Mouse (Mus musculus): Measurements from ENCODE around the gene Atp6v1g3. TPM values are rescaled to one million over a fixed set of nuclear protein-coding genes. Genes with fewer than 3 reads are reported as not detected.

The Atp6v1g3 gene
- not detected in 2 replicates for polyA plus RNA-seq (2011; ENCODE audit: insufficient read length, low read depth, missing spikeins)

DNA sequence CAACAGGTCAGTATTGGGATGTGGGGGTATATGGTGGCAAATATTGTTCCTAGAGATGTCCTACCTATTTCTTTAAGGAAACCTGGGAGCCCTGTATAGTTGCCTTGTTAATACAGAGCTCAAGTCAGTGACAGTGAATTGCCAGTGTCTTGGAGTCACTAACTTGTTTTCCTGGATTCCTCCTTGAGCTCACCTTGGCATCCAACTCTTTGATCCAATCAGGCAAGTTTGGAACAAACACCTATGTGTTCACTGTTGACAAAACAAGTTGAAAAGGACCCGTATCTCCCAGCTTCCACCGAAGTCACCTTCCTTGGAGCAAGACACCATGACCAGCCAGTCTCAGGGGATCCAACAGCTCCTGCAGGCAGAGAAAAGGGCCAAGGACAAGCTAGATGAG, at the start of gene Atp6v1g3:
Atp6v1g3 (plus strand) TSS at position 301 of the 400 bp plus-strand sequence.
- no peaks in the 10 kb centered on the region for H3K4me1 ChIP-seq (ENCODE audit: control insufficient read depth, insufficient read depth, low read length)
- no peak for TF ChIP-seq CTCF (IDR thresholded peaks at IDR 0.05; ENCODE audit: borderline replicate concordance, insufficient read depth, low read length)
- TF ChIP-seq POLR2A (IDR thresholded peaks at IDR 0.05; ENCODE audit: low read depth, low read length): no peak
- H3K4me3 ChIP-seq (ENCODE audit: insufficient read depth, low read length): no peak within 1 kb of the TSS
- no peak within 1 kb of the TSS for H3K27ac ChIP-seq (ENCODE audit: insufficient read depth, low read length)

- no peak overlapping the region for H3K27ac ChIP-seq (ENCODE audit: insufficient read depth, low read length)
- no peak overlapping the region for H3K4me3 ChIP-seq (ENCODE audit: insufficient read depth, low read length)
- TF ChIP-seq CTCF (IDR thresholded peaks at IDR 0.05; ENCODE audit: borderline replicate concordance, insufficient read depth, low read length) (no peak), POLR2A (IDR thresholded peaks at IDR 0.05; ENCODE audit: low read depth, low read length) (no peak)
- H3K4me1 ChIP-seq (ENCODE audit: control insufficient read depth, insufficient read depth, low read length): no peaks in the 10 kb centered on the region
Observed at GRCm38 (mm10) chr1:138233051-138233450, 40.5 kb upstream of the Atp6v1g3 start.

DNA sequence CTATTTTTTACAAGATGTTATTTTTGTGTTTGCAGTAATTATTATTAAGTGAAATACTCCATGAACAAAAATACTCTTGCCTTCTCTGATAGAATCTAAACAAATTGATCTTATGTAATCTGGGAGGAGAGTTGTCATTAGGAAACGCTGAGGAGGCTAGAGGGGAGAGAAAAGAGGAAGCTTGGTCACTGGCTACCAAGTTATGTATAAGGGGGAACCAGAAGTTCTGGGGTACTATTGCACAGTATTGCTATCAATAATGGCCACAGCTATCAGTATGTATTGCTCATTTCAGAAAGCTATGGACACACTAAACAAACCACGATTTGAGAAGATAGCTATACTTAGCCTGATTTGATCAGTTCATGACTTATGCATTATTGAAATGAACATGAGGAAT, 36.3 kb upstream of the Atp6v1g3 start:
- TF ChIP-seq CTCF (IDR thresholded peaks at IDR 0.05; ENCODE audit: borderline replicate concordance, insufficient read depth, low read length) (no peak), POLR2A (IDR thresholded peaks at IDR 0.05; ENCODE audit: low read depth, low read length) (no peak)
- Histone ChIP-seq H3K4me1 (ENCODE audit: control insufficient read depth, insufficient read depth, low read length) (no peaks in the 10 kb centered on the region), H3K4me3 (ENCODE audit: insufficient read depth, low read length) (no peak overlapping the region), H3K27ac (ENCODE audit: insufficient read depth, low read length) (no peak overlapping the region)

DNA sequence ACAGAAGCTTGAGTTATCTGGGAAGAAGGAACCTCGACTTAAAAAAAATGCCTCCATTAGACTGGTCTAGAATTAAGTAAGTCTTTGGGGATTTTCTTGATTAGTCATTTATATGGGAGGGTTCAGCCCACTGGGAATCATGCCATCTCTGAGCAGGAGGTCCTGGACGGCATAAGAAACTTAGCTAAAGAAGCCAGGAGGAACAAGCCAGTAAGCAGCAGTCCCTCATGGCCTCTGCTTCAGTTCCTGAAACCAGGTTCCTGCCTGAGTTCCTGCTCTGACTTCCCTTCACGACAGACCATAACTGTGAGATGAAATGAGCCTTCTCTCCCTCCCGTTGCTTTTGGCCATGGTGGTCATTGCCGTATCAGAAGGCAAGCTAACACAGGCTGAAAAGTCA, 29.6 kb upstream of the Atp6v1g3 start:
- Histone ChIP-seq H3K27ac (ENCODE audit: insufficient read depth, low read length) (no peak overlapping the region), H3K4me3 (ENCODE audit: insufficient read depth, low read length) (no peak overlapping the region), H3K4me1 (ENCODE audit: control insufficient read depth, insufficient read depth, low read length) (peaks cover 6% of the 10 kb centered on the region; the same call in 1 of the 2 replicates)
- no peak for TF ChIP-seq CTCF (IDR thresholded peaks at IDR 0.05; ENCODE audit: borderline replicate concordance, insufficient read depth, low read length)
- no peak for TF ChIP-seq POLR2A (IDR thresholded peaks at IDR 0.05; ENCODE audit: low read depth, low read length)

- Histone ChIP-seq H3K4me1 (ENCODE audit: control insufficient read depth, insufficient read depth, low read length) (peaks cover 6% of the 10 kb centered on the region; the same call in 1 of the 2 replicates), H3K27ac (ENCODE audit: insufficient read depth, low read length) (no peak overlapping the region), H3K4me3 (ENCODE audit: insufficient read depth, low read length) (no peak overlapping the region)
- no peak for TF ChIP-seq CTCF (IDR thresholded peaks at IDR 0.05; ENCODE audit: borderline replicate concordance, insufficient read depth, low read length)
- no peak for TF ChIP-seq POLR2A (IDR thresholded peaks at IDR 0.05; ENCODE audit: low read depth, low read length)
Observed at GRCm38 (mm10) chr1:138244485-138244884, 29.1 kb upstream of the Atp6v1g3 start.

DNA sequence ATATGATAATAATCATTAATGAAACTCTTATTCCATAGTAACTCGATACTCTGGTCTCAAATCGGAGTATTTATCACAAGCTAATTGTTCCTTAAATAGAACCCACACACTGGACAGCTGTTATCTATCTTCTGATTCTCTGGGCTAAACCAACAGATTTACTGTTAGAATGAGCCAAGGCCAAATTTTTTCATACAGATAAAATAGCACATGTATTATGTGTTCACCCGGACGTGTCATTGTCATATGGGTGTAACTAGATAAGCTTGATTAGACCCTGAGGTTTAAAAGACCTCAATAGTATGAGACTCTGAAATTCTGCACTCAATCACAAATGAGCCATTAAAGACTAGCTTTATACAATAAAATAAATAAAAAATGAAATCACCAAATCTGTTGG, 28.4 kb upstream of the Atp6v1g3 start:
- no peak overlapping the region for H3K4me3 ChIP-seq (ENCODE audit: insufficient read depth, low read length)
- no peak for TF ChIP-seq POLR2A (IDR thresholded peaks at IDR 0.05; ENCODE audit: low read depth, low read length)
- TF ChIP-seq CTCF (IDR thresholded peaks at IDR 0.05; ENCODE audit: borderline replicate concordance, insufficient read depth, low read length): no peak
- peaks cover 6% of the 10 kb centered on the region; the same call in 1 of the 2 replicates for H3K4me1 ChIP-seq (ENCODE audit: control insufficient read depth, insufficient read depth, low read length)
- H3K27ac ChIP-seq (ENCODE audit: insufficient read depth, low read length): no peak overlapping the region

DNA sequence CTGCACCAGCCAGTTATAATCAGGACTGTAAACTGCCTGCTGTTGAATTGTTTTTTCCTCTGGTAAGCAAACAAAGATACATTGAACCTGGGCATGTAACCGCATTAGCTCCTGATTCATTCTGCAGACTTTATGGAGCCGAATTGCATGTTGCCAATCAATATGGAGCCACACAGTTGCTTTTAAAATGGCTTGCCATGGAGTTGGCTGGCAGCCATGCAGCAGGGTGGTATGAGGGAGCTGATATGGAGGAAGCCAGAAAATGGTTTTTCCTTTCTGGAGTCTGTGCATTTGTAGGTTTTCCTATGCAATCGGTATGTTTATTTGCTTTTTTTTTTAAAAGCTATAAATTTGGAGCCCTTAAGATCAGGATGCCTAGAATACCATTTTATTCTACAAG, 28.0 kb upstream of the Atp6v1g3 start:
- H3K4me1 ChIP-seq (ENCODE audit: control insufficient read depth, insufficient read depth, low read length): peaks cover 6% of the 10 kb centered on the region; the same call in 1 of the 2 replicates
- H3K27ac ChIP-seq (ENCODE audit: insufficient read depth, low read length): no peak overlapping the region
- TF ChIP-seq CTCF (IDR thresholded peaks at IDR 0.05; ENCODE audit: borderline replicate concordance, insufficient read depth, low read length) (no peak), POLR2A (IDR thresholded peaks at IDR 0.05; ENCODE audit: low read depth, low read length) (no peak)
- H3K4me3 ChIP-seq (ENCODE audit: insufficient read depth, low read length): no peak overlapping the region

DNA sequence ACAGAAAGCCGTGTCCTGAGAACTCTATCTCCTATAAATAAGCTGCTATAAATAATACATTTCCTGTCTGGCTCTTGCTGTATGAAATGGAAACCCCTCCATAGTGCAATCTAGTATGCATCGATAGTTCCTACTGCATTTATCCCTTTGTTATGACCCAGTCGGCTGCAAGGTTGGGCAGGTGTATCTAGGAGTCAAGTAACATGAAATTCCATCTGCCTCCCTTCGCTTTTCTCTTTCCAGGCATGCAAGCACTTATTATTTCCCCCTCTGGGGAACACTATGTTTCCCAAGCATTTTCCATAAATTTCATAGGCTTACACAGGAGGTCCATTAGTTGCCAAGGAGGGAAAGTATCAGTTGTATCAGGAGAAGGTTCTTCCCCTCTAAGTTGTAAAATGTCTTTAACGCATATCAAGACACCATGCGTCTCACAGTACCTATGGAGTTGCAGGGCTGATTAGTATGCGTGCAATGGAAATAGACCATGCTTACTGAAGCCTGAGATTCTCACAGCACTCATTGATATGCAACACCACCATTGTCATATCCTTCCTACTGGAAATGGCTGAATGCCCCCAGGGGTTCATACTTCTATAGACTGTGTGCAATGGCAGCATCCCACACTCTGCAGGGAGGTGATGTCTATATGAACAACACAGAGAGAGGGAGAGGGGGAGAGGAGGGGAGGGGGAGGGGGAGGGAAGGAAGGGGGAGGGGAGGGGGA, 26.9 kb upstream of the Atp6v1g3 start:
- TF ChIP-seq POLR2A (IDR thresholded peaks at IDR 0.05; ENCODE audit: low read depth, low read length): no peak
- TF ChIP-seq CTCF (IDR thresholded peaks at IDR 0.05; ENCODE audit: borderline replicate concordance, insufficient read depth, low read length): no peak
- Histone ChIP-seq H3K4me1 (ENCODE audit: control insufficient read depth, insufficient read depth, low read length) (peaks cover 6% of the 10 kb centered on the region; the same call in 1 of the 2 replicates), H3K4me3 (ENCODE audit: insufficient read depth, low read length) (no peak overlapping the region), H3K27ac (ENCODE audit: insufficient read depth, low read length) (no peak overlapping the region)

GRCm38 (mm10) chr1:138247699-138248483, 25.6 kb upstream of the Atp6v1g3 start:
- Histone ChIP-seq H3K4me1 (ENCODE audit: control insufficient read depth, insufficient read depth, low read length) (peaks cover 6% of the 10 kb centered on the region; the same call in 1 of the 2 replicates), H3K27ac (ENCODE audit: insufficient read depth, low read length) (no peak overlapping the region), H3K4me3 (ENCODE audit: insufficient read depth, low read length) (no peak overlapping the region)
- TF ChIP-seq CTCF (IDR thresholded peaks at IDR 0.05; ENCODE audit: borderline replicate concordance, insufficient read depth, low read length) (no peak), POLR2A (IDR thresholded peaks at IDR 0.05; ENCODE audit: low read depth, low read length) (no peak)

- no peak for TF ChIP-seq CTCF (IDR thresholded peaks at IDR 0.05; ENCODE audit: borderline replicate concordance, insufficient read depth, low read length)
- no peak for TF ChIP-seq POLR2A (IDR thresholded peaks at IDR 0.05; ENCODE audit: low read depth, low read length)
- Histone ChIP-seq H3K4me1 (ENCODE audit: control insufficient read depth, insufficient read depth, low read length) (peaks cover 6% of the 10 kb centered on the region; the same call in 1 of the 2 replicates), H3K27ac (ENCODE audit: insufficient read depth, low read length) (no peak overlapping the region), H3K4me3 (ENCODE audit: insufficient read depth, low read length) (no peak overlapping the region)
Observed at GRCm38 (mm10) chr1:138248770-138249169, 24.8 kb upstream of the Atp6v1g3 start.
